Mouse (Mus musculus) hindbrain, embryonic 13.5 days (tissue): ENCODE results near the gene P2ry12. TPM values are rescaled to one million over a fixed set of nuclear protein-coding genes. Genes with fewer than 3 reads are reported as not detected.

Experiments
- ATAC-seq: fragments of 200-750 bp; cut with Nextera tagmentation; 2 replicates; pipeline ENCODE4 v1.8.0; 2017; ENCODE audit warnings: moderate TSS enrichment; ENCODE audit not compliant: low FRiP score
- H3K27ac ChIP-seq: fragments of 300-500 bp; sonication (generic); 2 replicates; pipeline ENCODE4 v1.5.1; 2015; ENCODE audit warnings: inconsistent platforms, mild to moderate bottlenecking, moderate library complexity
- H3K27me3 ChIP-seq: fragments of 300-500 bp; sonication (generic); 2 replicates; pipeline ENCODE4 v1.6.1; 2015; ENCODE audit warnings: mild to moderate bottlenecking, inconsistent platforms
- H3K36me3 ChIP-seq: fragments of 300-500 bp; sonication (generic); 2 replicates; pipeline ENCODE4 v1.6.1; 2015; ENCODE audit warnings: mild to moderate bottlenecking, inconsistent platforms
- H3K4me1 ChIP-seq: fragments of 300-500 bp; sonication (generic); replicated peaks from 2 replicates; pipeline ENCODE4 v1.6.1; 2015; ENCODE audit warnings: inconsistent platforms
- H3K4me2 ChIP-seq: fragments of 300-500 bp; sonication (generic); 2 replicates; pipeline ENCODE4 v1.6.1; 2015; ENCODE audit warnings: inconsistent platforms, mild to moderate bottlenecking, moderate library complexity
- H3K4me3 ChIP-seq: fragments of 300-500 bp; sonication (generic); 2 replicates; pipeline ENCODE4 v1.5.1; 2015; ENCODE audit warnings: mild to moderate bottlenecking, inconsistent platforms
- H3K9ac ChIP-seq: fragments of 300-500 bp; sonication (generic); 2 replicates; pipeline ENCODE4 v1.6.1; 2015; ENCODE audit warnings: mild to moderate bottlenecking, inconsistent platforms
- H3K9me3 ChIP-seq: fragments of 300-500 bp; sonication (generic); 2 replicates; pipeline ENCODE4 v1.6.1; 2016; ENCODE audit warnings: inconsistent platforms
- WGBS: fragments of 180-500 bp; shearing (Covaris S2); methylation state at CpG from one replicate; pipeline ENCODE4 v1.1.7; 2015; 5-methylcytosine and 5-hydroxymethylcytosine counted together
- polyA plus RNA-seq: library from polyadenylated mRNA; unstranded; fragments of >200 nt; fragmentation: Nextera tagmentation; extraction: Ambion mirVana; gene quantifications from 2 replicates; pipeline ENCODE4 v1.2.1, GENCODE M21; 2015

P2ry12 gene
- polyA plus RNA-seq, 1 experiment from 2014 or later = 10.9 TPM

DNA sequence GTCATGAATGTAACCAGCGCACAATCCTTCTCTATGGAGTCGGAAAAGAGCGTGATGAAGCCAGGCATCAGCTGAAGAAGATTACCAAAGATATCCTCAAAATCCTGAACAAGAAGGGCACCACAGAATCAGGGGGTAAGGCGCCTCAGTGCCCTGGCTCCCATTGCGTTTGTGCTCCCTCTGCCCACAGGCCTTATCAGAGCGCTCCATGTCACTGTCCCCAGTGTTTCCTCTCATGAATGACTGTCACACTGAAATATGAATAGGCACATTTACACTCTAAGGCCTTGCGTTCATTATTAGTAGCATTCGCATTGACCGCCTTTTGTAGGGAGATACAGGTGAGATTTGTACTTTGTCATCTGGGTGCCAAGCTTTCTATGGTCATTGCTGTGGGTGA is 35.0 kb downstream of the P2ry12 start:
- no peaks in the 10 kb centered on the region for H3K36me3 ChIP-seq
- H3K27me3 ChIP-seq = no peaks in the 10 kb centered on the region
- no peak overlapping the region for H3K27ac ChIP-seq
- 98% methylated on average over 9 of the region's 9 CpGs for WGBS
- peaks cover 4% of the 10 kb centered on the region for H3K4me1 ChIP-seq
- H3K4me3 ChIP-seq = no peak overlapping the region
- H3K9ac ChIP-seq = no peak overlapping the region
- no peak overlapping the region for H3K4me2 ChIP-seq
- ATAC-seq = no peak
- H3K9me3 ChIP-seq = no peaks in the 10 kb centered on the region

GRCm38 (mm10) chr3:59225411-59225810 is 37.3 kb downstream of the P2ry12 start:
- Histone ChIP-seq H3K27me3 (no peaks in the 10 kb centered on the region), H3K4me3 (no peak overlapping the region), H3K27ac (no peak overlapping the region), H3K9me3 (no peaks in the 10 kb centered on the region), H3K4me2 (no peak overlapping the region), H3K9ac (no peak overlapping the region), H3K36me3 (no peaks in the 10 kb centered on the region), H3K4me1 (peaks cover 4% of the 10 kb centered on the region)
- ATAC-seq = no peak

DNA sequence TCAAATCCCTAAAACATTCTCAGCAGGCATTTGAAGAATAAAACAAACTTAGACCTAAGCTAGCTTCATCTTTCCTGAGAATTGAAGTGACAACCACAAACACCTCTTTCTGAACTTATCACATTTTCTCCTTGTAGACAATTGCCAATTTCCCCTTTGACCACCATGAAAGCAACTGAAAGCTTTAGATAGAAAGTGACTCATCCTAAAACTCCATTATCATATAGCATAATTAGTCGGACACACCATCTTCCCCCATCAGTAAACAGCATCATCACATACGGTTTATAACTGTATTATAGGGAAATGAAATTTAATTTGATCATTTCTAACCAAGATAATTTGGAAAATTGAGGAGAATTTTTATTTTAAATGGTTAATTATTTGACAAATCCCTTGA is 40.4 kb downstream of the P2ry12 start:
- Histone ChIP-seq H3K9me3 (no peaks in the 10 kb centered on the region), H3K4me2 (no peak overlapping the region), H3K4me1 (no peaks in the 10 kb centered on the region), H3K4me3 (no peak overlapping the region), H3K27ac (no peak overlapping the region), H3K27me3 (no peaks in the 10 kb centered on the region), H3K9ac (no peak overlapping the region), H3K36me3 (no peaks in the 10 kb centered on the region)
- 91% methylated on average over 2 of the region's 2 CpGs for WGBS
- ATAC-seq = no peak

DNA sequence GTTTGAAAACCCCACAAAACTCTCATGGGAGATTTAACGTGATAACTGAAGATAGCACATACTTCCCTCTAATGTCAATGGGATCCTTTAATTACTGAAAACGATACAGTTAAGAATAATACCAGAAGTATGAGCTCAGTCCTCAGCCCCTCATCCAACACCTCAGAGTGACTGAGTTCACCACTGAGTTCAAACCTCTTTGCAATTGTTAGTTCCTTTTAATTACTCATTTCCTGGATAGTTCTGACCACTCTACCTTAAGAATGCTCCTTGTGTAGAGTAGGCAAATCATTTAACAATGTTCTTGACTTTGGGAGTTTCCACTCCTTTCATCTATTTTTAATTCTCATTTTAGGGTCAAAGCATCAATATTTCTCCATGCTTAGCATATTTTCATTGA is 43.3 kb downstream of the P2ry12 start:
- Histone ChIP-seq H3K9ac (no peak overlapping the region), H3K4me2 (no peak overlapping the region), H3K4me1 (no peaks in the 10 kb centered on the region), H3K9me3 (no peaks in the 10 kb centered on the region), H3K27ac (no peak overlapping the region), H3K36me3 (no peaks in the 10 kb centered on the region), H3K27me3 (no peaks in the 10 kb centered on the region), H3K4me3 (no peak overlapping the region)
- WGBS = 92% methylated on average over 2 of the region's 2 CpGs
- ATAC-seq = no peak

DNA sequence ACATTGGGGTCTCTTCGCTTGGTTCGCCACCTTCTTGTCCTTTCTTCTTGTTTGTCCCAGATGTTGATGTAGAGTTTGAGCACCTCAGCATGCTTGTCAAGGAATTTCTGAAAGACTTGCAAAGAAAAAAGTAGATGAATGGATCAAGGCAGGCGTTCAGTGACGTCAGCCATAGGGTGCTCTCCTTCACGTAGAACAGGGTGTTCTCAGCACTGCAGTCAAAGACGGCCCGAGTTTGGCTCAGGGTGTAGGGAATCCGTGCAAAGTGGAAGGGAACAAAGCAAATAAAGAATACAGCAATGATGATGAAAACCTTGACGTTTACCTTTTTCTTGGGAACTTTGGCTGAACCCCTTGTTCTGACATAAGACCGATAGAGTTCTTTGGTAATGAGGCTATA is 45.5 kb downstream of the P2ry12 start:
- Histone ChIP-seq H3K4me3 (no peak overlapping the region), H3K4me2 (no peak overlapping the region), H3K4me1 (no peaks in the 10 kb centered on the region), H3K36me3 (no peaks in the 10 kb centered on the region), H3K27ac (no peak overlapping the region), H3K27me3 (no peaks in the 10 kb centered on the region), H3K9me3 (no peaks in the 10 kb centered on the region), H3K9ac (no peak overlapping the region)
- no peak for ATAC-seq
- 95% methylated on average over 10 of the region's 10 CpGs for WGBS

- H3K36me3 ChIP-seq = no peaks in the 10 kb centered on the region
- no peak overlapping the region for H3K4me2 ChIP-seq
- H3K4me3 ChIP-seq = no peak overlapping the region
- no peaks in the 10 kb centered on the region for H3K4me1 ChIP-seq
- H3K9ac ChIP-seq = no peak overlapping the region
- ATAC-seq = no peak
- H3K27ac ChIP-seq = no peak overlapping the region
- H3K9me3 ChIP-seq = no peaks in the 10 kb centered on the region
- H3K27me3 ChIP-seq = no peaks in the 10 kb centered on the region
Observed at GRCm38 (mm10) chr3:59212404-59212803, 50.3 kb downstream of the P2ry12 start.

DNA sequence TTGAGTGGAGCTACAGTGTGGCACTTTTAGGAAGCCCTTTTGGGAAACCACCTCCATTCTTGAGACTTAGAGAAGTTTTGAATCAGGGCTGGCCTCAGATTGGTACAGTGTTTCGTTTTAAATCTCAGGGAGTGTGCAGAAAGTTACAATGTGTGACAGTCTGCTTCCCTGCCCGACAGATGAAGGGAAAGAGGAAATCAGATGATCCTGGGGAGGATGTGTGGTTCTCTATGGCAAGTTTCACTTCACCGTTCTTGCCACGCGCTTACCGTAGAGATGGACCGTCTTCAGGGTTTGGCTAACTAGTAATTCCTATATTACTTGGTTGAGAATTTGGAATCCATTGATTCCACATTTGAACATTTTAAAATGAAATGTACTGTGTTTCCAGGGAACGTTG is 50.9 kb downstream of the P2ry12 start:
- no peak for ATAC-seq
- Histone ChIP-seq H3K4me2 (no peak overlapping the region), H3K27ac (no peak overlapping the region), H3K9ac (no peak overlapping the region), H3K4me3 (no peak overlapping the region), H3K4me1 (no peaks in the 10 kb centered on the region), H3K9me3 (no peaks in the 10 kb centered on the region), H3K36me3 (no peaks in the 10 kb centered on the region), H3K27me3 (no peaks in the 10 kb centered on the region)
- WGBS = 94% methylated on average over 8 of the region's 8 CpGs

DNA sequence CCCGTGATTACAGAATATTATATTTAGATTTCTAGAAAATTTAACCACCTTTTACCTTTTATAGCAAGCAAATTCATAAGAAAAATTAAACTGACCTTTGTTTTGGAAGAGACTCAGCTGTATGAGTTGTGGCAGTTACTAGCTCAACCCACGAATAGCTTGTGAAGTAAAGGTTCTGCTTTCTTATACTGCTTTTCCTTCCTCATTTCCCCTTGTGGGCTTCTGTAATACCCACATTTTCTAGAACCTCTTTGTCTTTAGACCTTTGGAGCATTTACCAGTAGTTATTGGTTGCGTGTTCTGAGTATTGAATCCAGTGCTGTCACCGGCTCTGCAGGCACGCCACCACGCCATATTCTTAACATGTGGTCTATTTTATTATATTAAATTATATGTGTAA is 51.9 kb downstream of the P2ry12 start, which contains the start of gene P2ry13:
Gene P2ry13 (minus strand): TSS at position 156 of the 400 bp plus-strand sequence.
- no peak for ATAC-seq
- no peaks in the 10 kb centered on the region for H3K27me3 ChIP-seq
- no peaks in the 10 kb centered on the region for H3K36me3 ChIP-seq
- no peak within 1 kb of the TSS for H3K9ac ChIP-seq
- no peaks in the 10 kb centered on the region for H3K9me3 ChIP-seq
- 92% methylated on average over 6 of the region's 6 CpGs for WGBS
- H3K4me3 ChIP-seq = no peak within 1 kb of the TSS
- no peaks in the 10 kb centered on the region for H3K4me1 ChIP-seq
- no peak within 1 kb of the TSS for H3K27ac ChIP-seq
- H3K4me2 ChIP-seq = no peak within 1 kb of the TSS

GRCm38 (mm10) chr3:59210089-59210488 is 52.6 kb downstream of the P2ry12 start:
- 81% methylated on average over 8 of the region's 8 CpGs for WGBS
- Histone ChIP-seq H3K27ac (no peak overlapping the region), H3K27me3 (no peaks in the 10 kb centered on the region), H3K4me1 (no peaks in the 10 kb centered on the region), H3K9ac (no peak overlapping the region), H3K4me2 (no peak overlapping the region), H3K4me3 (no peak overlapping the region), H3K9me3 (no peaks in the 10 kb centered on the region), H3K36me3 (no peaks in the 10 kb centered on the region)
- no peak for ATAC-seq

- 62% methylated on average over 4 of the region's 4 CpGs for WGBS
- no peak overlapping the region for H3K9ac ChIP-seq
- H3K27ac ChIP-seq = no peak overlapping the region
- no peak overlapping the region for H3K4me3 ChIP-seq
- no peaks in the 10 kb centered on the region for H3K9me3 ChIP-seq
- H3K36me3 ChIP-seq = no peaks in the 10 kb centered on the region
- H3K4me2 ChIP-seq = no peak overlapping the region
- peak; percentile 74 for ATAC-seq
- H3K27me3 ChIP-seq = no peaks in the 10 kb centered on the region
- no peaks in the 10 kb centered on the region for H3K4me1 ChIP-seq
Observed at GRCm38 (mm10) chr3:59208650-59209548, 53.8 kb downstream of the P2ry12 start.

DNA sequence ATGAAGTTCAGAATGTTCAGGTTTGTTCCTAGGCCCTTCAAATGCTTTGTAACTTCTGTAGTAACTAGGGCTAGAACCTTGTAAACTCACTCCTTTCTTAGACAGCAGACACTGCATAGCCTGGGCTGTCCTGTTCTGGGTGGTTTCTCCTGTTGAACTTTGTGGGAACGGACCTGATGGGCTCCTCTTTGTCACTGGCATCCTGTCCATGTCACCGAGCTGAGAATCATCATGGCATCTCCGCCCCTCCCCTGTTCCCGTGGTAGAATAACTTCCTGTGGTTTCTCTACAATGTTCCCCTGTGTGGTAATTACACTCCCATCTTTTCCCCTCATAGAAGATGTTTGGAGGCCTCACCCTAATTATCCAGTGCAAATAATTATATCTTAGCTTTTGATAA is 56.7 kb downstream of the P2ry12 start:
- H3K36me3 ChIP-seq = no peaks in the 10 kb centered on the region
- H3K9me3 ChIP-seq = no peaks in the 10 kb centered on the region
- no peak for ATAC-seq
- WGBS = 78% methylated on average over 4 of the region's 4 CpGs
- no peak overlapping the region for H3K4me3 ChIP-seq
- H3K27me3 ChIP-seq = no peaks in the 10 kb centered on the region
- no peaks in the 10 kb centered on the region for H3K4me1 ChIP-seq
- no peak overlapping the region for H3K27ac ChIP-seq
- no peak overlapping the region for H3K4me2 ChIP-seq
- no peak overlapping the region for H3K9ac ChIP-seq

- H3K9ac ChIP-seq = no peak overlapping the region
- H3K4me3 ChIP-seq = no peak overlapping the region
- ATAC-seq = no peak
- H3K27me3 ChIP-seq = no peaks in the 10 kb centered on the region
- 82% methylated on average over 11 of the region's 11 CpGs for WGBS
- H3K4me1 ChIP-seq = no peaks in the 10 kb centered on the region
- H3K4me2 ChIP-seq = no peak overlapping the region
- H3K9me3 ChIP-seq = no peaks in the 10 kb centered on the region
- H3K27ac ChIP-seq = no peak overlapping the region
- no peaks in the 10 kb centered on the region for H3K36me3 ChIP-seq
Observed at GRCm38 (mm10) chr3:59204719-59205503, 57.8 kb downstream of the P2ry12 start.
